Mouse (Mus musculus): ENCODE measurements around the gene Adprm. TPM values are rescaled to one million over a fixed set of nuclear protein-coding genes. Genes with fewer than 3 reads are reported as not detected.
"Not testable (repeated sequence)": the region's sequence is repeated elsewhere in the genome, so short reads cannot be mapped to it uniquely, and the experiment has no call there.

Gene Adprm
- polyA plus RNA-seq, 1 experiment from 2014 or later = 34.0 TPM

GRCm38 (mm10) chr11:67034775-67035485 is 17.5 kb downstream of the Adprm start:
- Histone ChIP-seq H3K4me3 (no peak overlapping the region), H3K27me3 (ENCODE audit: low read depth, poor library complexity, severe bottlenecking) (no peaks in the 10 kb centered on the region), H3K36me3 (peaks cover 29% of the 10 kb centered on the region), H3K27ac (no peak overlapping the region), H3K9me3 (replicated peaks) (no peaks in the 10 kb centered on the region), H3K4me1 (no peaks in the 10 kb centered on the region)
- no peak for DNase-seq (ENCODE audit: low spot score)
- 85% methylated on average over 4 of the region's 4 CpGs for WGBS

GRCm38 (mm10) chr11:67031603-67031915 is 20.8 kb downstream of the Adprm start:
- Histone ChIP-seq H3K36me3 (no peaks in the 10 kb centered on the region), H3K4me1 (no peaks in the 10 kb centered on the region), H3K9me3 (replicated peaks) (no peaks in the 10 kb centered on the region), H3K27ac (no peak overlapping the region), H3K27me3 (ENCODE audit: low read depth, poor library complexity, severe bottlenecking) (no peaks in the 10 kb centered on the region), H3K4me3 (no peak overlapping the region)
- 81% methylated on average over 2 of the region's 2 CpGs for WGBS
- DNase-seq (ENCODE audit: low spot score) = no peak

GRCm38 (mm10) chr11:67030904-67031602 is 21.3 kb downstream of the Adprm start:
- no peak for DNase-seq (ENCODE audit: low spot score)
- Histone ChIP-seq H3K4me3 (no peak overlapping the region), H3K9me3 (replicated peaks) (no peaks in the 10 kb centered on the region), H3K36me3 (no peaks in the 10 kb centered on the region), H3K4me1 (no peaks in the 10 kb centered on the region), H3K27ac (no peak overlapping the region), H3K27me3 (ENCODE audit: low read depth, poor library complexity, severe bottlenecking) (no peaks in the 10 kb centered on the region)
- 58% methylated on average over 16 of the region's 16 CpGs for WGBS

- Histone ChIP-seq H3K4me3 (peak within 1 kb of the TSS; percentile 56), H3K27me3 (ENCODE audit: low read depth, poor library complexity, severe bottlenecking) (peaks cover 14% of the 10 kb centered on the region), H3K36me3 (no peaks in the 10 kb centered on the region), H3K4me1 (peaks cover 15% of the 10 kb centered on the region), H3K9me3 (replicated peaks) (no peaks in the 10 kb centered on the region), H3K27ac (peak within 1 kb of the TSS; percentile 88)
- DNase-seq (ENCODE audit: low spot score) = peak; percentile 95
- WGBS = 2% methylated on average over 35 of the region's 35 CpGs
Measured at GRCm38 (mm10) chr11:67024867-67025477, 27.4 kb downstream of the Adprm start, which contains the start of gene Tmem220. Gene Tmem220, plus strand, starts transcription at chr11:67025154.

GRCm38 (mm10) chr11:67023802-67024340 is 28.5 kb downstream of the Adprm start:
- H3K4me3 ChIP-seq = no peak overlapping the region
- peaks cover 15% of the 10 kb centered on the region for H3K4me1 ChIP-seq
- no peaks in the 10 kb centered on the region for H3K9me3 ChIP-seq (replicated peaks)
- H3K27me3 ChIP-seq (ENCODE audit: low read depth, poor library complexity, severe bottlenecking) = peaks cover 18% of the 10 kb centered on the region
- H3K27ac ChIP-seq = no peak overlapping the region
- DNase-seq (ENCODE audit: low spot score) = no peak
- no peaks in the 10 kb centered on the region for H3K36me3 ChIP-seq
- 37% methylated on average over 6 of the region's 6 CpGs for WGBS

- H3K4me3 ChIP-seq; DNase-seq (ENCODE audit: low spot score); H3K36me3 ChIP-seq; H3K27ac ChIP-seq; H3K9me3 ChIP-seq (replicated peaks): not testable (repeated sequence)
- WGBS = 50% methylated on average over 1 of the region's 1 CpGs
- Histone ChIP-seq H3K27me3 (ENCODE audit: low read depth, poor library complexity, severe bottlenecking) (peaks cover 18% of the 10 kb centered on the region), H3K4me1 (peaks cover 21% of the 10 kb centered on the region)
Measured at GRCm38 (mm10) chr11:67023191-67023590, 29.2 kb downstream of the Adprm start.

- H3K4me1 ChIP-seq = peaks cover 26% of the 10 kb centered on the region
- WGBS = 89% methylated on average over 13 of the region's 13 CpGs
- H3K27ac ChIP-seq = no peak overlapping the region
- no peak overlapping the region for H3K4me3 ChIP-seq
- no peak for DNase-seq (ENCODE audit: low spot score)
- peaks cover 18% of the 10 kb centered on the region for H3K27me3 ChIP-seq (ENCODE audit: low read depth, poor library complexity, severe bottlenecking)
- no peaks in the 10 kb centered on the region for H3K36me3 ChIP-seq
- no peaks in the 10 kb centered on the region for H3K9me3 ChIP-seq (replicated peaks)
Measured at GRCm38 (mm10) chr11:67022354-67023115, 29.9 kb downstream of the Adprm start.

- H3K27ac ChIP-seq = no peak overlapping the region
- peaks cover 26% of the 10 kb centered on the region for H3K4me1 ChIP-seq
- H3K9me3 ChIP-seq (replicated peaks) = no peaks in the 10 kb centered on the region
- peaks cover 18% of the 10 kb centered on the region for H3K27me3 ChIP-seq (ENCODE audit: low read depth, poor library complexity, severe bottlenecking)
- peak overlapping the region; percentile 32 for H3K4me3 ChIP-seq
- no peaks in the 10 kb centered on the region for H3K36me3 ChIP-seq
- 6% methylated on average over 12 of the region's 12 CpGs for WGBS
- DNase-seq (ENCODE audit: low spot score) = peak; percentile 80
Measured at GRCm38 (mm10) chr11:67020948-67021347, 31.4 kb downstream of the Adprm start.

GRCm38 (mm10) chr11:67019711-67020475 is 32.5 kb downstream of the Adprm start:
- no peak for DNase-seq (ENCODE audit: low spot score)
- no peaks in the 10 kb centered on the region for H3K36me3 ChIP-seq
- WGBS = 74% methylated on average over 7 of the region's 7 CpGs
- peaks cover 18% of the 10 kb centered on the region for H3K27me3 ChIP-seq (ENCODE audit: low read depth, poor library complexity, severe bottlenecking)
- no peaks in the 10 kb centered on the region for H3K9me3 ChIP-seq (replicated peaks)
- peaks cover 18% of the 10 kb centered on the region; the same call in 1 of the 2 replicates for H3K4me1 ChIP-seq
- no peak overlapping the region for H3K27ac ChIP-seq
- H3K4me3 ChIP-seq = no peak overlapping the region

- no peak for DNase-seq (ENCODE audit: low spot score)
- Histone ChIP-seq H3K27ac (no peak overlapping the region), H3K27me3 (ENCODE audit: low read depth, poor library complexity, severe bottlenecking) (peaks cover 10% of the 10 kb centered on the region), H3K4me1 (peaks cover 15% of the 10 kb centered on the region; the same call in 1 of the 2 replicates), H3K36me3 (no peaks in the 10 kb centered on the region), H3K9me3 (replicated peaks) (no peaks in the 10 kb centered on the region), H3K4me3 (no peak overlapping the region)
- WGBS = 12% methylated on average over 12 of the region's 12 CpGs
Measured at GRCm38 (mm10) chr11:67017801-67018591, 34.4 kb downstream of the Adprm start.

GRCm38 (mm10) chr11:67011635-67012034 is 40.8 kb downstream of the Adprm start:
- DNase-seq (ENCODE audit: low spot score) = no peak
- Histone ChIP-seq H3K4me3 (no peak overlapping the region), H3K27me3 (ENCODE audit: low read depth, poor library complexity, severe bottlenecking) (no peaks in the 10 kb centered on the region), H3K9me3 (replicated peaks) (no peaks in the 10 kb centered on the region), H3K4me1 (peaks cover 15% of the 10 kb centered on the region), H3K27ac (no peak overlapping the region), H3K36me3 (no peaks in the 10 kb centered on the region)
- 42% methylated on average over 4 of the region's 4 CpGs for WGBS
